Mouse (Mus musculus) embryonic facial prominence, embryonic 10.5 days (tissue): Measurements from ENCODE around the gene Ankib1. TPM values are rescaled to one million over a fixed set of nuclear protein-coding genes. Genes with fewer than 3 reads are reported as not detected.
"Not testable (repeated sequence)": the region's sequence is repeated elsewhere in the genome, so short reads cannot be mapped to it uniquely, and the experiment has no call there.

Experiments
- DNase-seq: peaks from one replicate; pipeline ENCODE4 v3.0.0-alpha.2; 2017; ENCODE audit warnings: low spot score
- H3K27ac ChIP-seq: fragments of 300-500 bp; sonication (generic); replicated peaks from 2 replicates; pipeline ENCODE4 v1.5.1; 2016; ENCODE audit warnings: mild to moderate bottlenecking
- H3K27me3 ChIP-seq: fragments of 300-500 bp; sonication (generic); replicated peaks from 2 replicates; pipeline ENCODE4 v1.6.1; 2016; ENCODE audit warnings: low read depth, mild to moderate bottlenecking; ENCODE audit not compliant: poor library complexity, severe bottlenecking
- H3K36me3 ChIP-seq: fragments of 300-500 bp; sonication (generic); replicated peaks from 2 replicates; pipeline ENCODE4 v1.6.1; 2016; ENCODE audit warnings: mild to moderate bottlenecking, moderate library complexity
- H3K4me1 ChIP-seq: fragments of 300-500 bp; sonication (generic); 2 replicates; pipeline ENCODE4 v1.6.1; 2016
- H3K4me3 ChIP-seq: fragments of 300-500 bp; sonication (generic); 2 replicates; pipeline ENCODE4 v1.5.1; 2016; ENCODE audit warnings: mild to moderate bottlenecking, moderate library complexity
- H3K9me3 ChIP-seq: fragments of 300-500 bp; sonication (generic); 2 replicates; pipeline ENCODE4 v1.6.1; 2016; ENCODE audit warnings: mild to moderate bottlenecking
- WGBS: fragments of 180-500 bp; shearing (Covaris S2); methylation state at CpG from one replicate; pipeline ENCODE4 v1.1.7; 2016; 5-methylcytosine and 5-hydroxymethylcytosine counted together
- polyA plus RNA-seq: library from polyadenylated mRNA; unstranded; fragments of >200 nt; fragmentation: Nextera tagmentation; extraction: Ambion mirVana; gene quantifications from 2 replicates; pipeline ENCODE4 v1.2.1, GENCODE M21; 2016

The Ankib1 gene
- polyA plus RNA-seq, 1 experiment from 2014 or later = 9.2 TPM

GRCm38 (mm10) chr5:3702180-3702579 lies 100.5 kb downstream of the Ankib1 start:
- Histone ChIP-seq H3K36me3 (peaks cover 60% of the 10 kb centered on the region), H3K27ac (no peak overlapping the region), H3K9me3 (no peaks in the 10 kb centered on the region), H3K27me3 (no peaks in the 10 kb centered on the region), H3K4me3 (no peak overlapping the region), H3K4me1 (no peaks in the 10 kb centered on the region)
- DNase-seq = no peak
- WGBS = 90% methylated on average over 4 of the region's 4 CpGs

GRCm38 (mm10) chr5:3700025-3700424 lies 102.7 kb downstream of the Ankib1 start:
- no peak overlapping the region for H3K4me3 ChIP-seq
- H3K27me3 ChIP-seq = no peaks in the 10 kb centered on the region
- peaks cover 70% of the 10 kb centered on the region for H3K36me3 ChIP-seq
- no peaks in the 10 kb centered on the region for H3K9me3 ChIP-seq
- H3K4me1 ChIP-seq = no peaks in the 10 kb centered on the region
- WGBS = 94% methylated on average over 5 of the region's 5 CpGs
- DNase-seq = no peak
- H3K27ac ChIP-seq = no peak overlapping the region

- no peaks in the 10 kb centered on the region for H3K9me3 ChIP-seq
- DNase-seq = no peak
- 82% methylated on average over 3 of the region's 3 CpGs for WGBS
- H3K4me1 ChIP-seq = no peaks in the 10 kb centered on the region
- H3K36me3 ChIP-seq = peaks cover 86% of the 10 kb centered on the region
- no peak overlapping the region for H3K4me3 ChIP-seq
- no peaks in the 10 kb centered on the region for H3K27me3 ChIP-seq
- no peak overlapping the region for H3K27ac ChIP-seq
Measured at GRCm38 (mm10) chr5:3696031-3696430, 106.7 kb downstream of the Ankib1 start.

GRCm38 (mm10) chr5:3695191-3695590 lies 107.5 kb downstream of the Ankib1 start:
- DNase-seq = no peak
- Histone ChIP-seq H3K4me3 (no peak overlapping the region), H3K4me1 (no peaks in the 10 kb centered on the region), H3K27ac (no peak overlapping the region), H3K27me3 (no peaks in the 10 kb centered on the region), H3K9me3 (no peaks in the 10 kb centered on the region), H3K36me3 (peaks cover 78% of the 10 kb centered on the region)
- 90% methylated on average over 4 of the region's 4 CpGs for WGBS

- no peaks in the 10 kb centered on the region for H3K9me3 ChIP-seq
- H3K27ac ChIP-seq = no peak overlapping the region
- no peak overlapping the region for H3K4me3 ChIP-seq
- H3K4me1 ChIP-seq = no peaks in the 10 kb centered on the region
- H3K36me3 ChIP-seq = peaks cover 83% of the 10 kb centered on the region
- 94% methylated on average over 9 of the region's 9 CpGs for WGBS
- DNase-seq = no peak
- H3K27me3 ChIP-seq = no peaks in the 10 kb centered on the region
Measured at GRCm38 (mm10) chr5:3692956-3693355, 109.8 kb downstream of the Ankib1 start.

- 93% methylated on average over 3 of the region's 3 CpGs for WGBS
- Histone ChIP-seq H3K9me3 (no peaks in the 10 kb centered on the region), H3K4me1 (no peaks in the 10 kb centered on the region), H3K4me3 (no peak overlapping the region), H3K36me3 (peaks cover 71% of the 10 kb centered on the region), H3K27me3 (no peaks in the 10 kb centered on the region), H3K27ac (no peak overlapping the region)
- DNase-seq = no peak
Measured at GRCm38 (mm10) chr5:3691283-3691682, 111.4 kb downstream of the Ankib1 start.

GRCm38 (mm10) chr5:3688298-3688697 lies 114.4 kb downstream of the Ankib1 start:
- Histone ChIP-seq H3K27ac (no peak overlapping the region), H3K4me1 (no peaks in the 10 kb centered on the region), H3K9me3 (no peaks in the 10 kb centered on the region), H3K4me3 (no peak overlapping the region), H3K36me3 (peaks cover 41% of the 10 kb centered on the region), H3K27me3 (no peaks in the 10 kb centered on the region)
- DNase-seq = no peak
- WGBS = 88% methylated on average over 8 of the region's 8 CpGs

GRCm38 (mm10) chr5:3669938-3670554 lies 132.7 kb downstream of the Ankib1 start:
- H3K9me3 ChIP-seq = no peaks in the 10 kb centered on the region
- no peaks in the 10 kb centered on the region for H3K27me3 ChIP-seq
- H3K27ac ChIP-seq = no peak overlapping the region
- DNase-seq = no peak
- no peak overlapping the region for H3K4me3 ChIP-seq
- H3K4me1 ChIP-seq = peaks cover 8% of the 10 kb centered on the region
- no peaks in the 10 kb centered on the region for H3K36me3 ChIP-seq
- WGBS = 95% methylated on average over 6 of the region's 6 CpGs

- 84% methylated on average over 12 of the region's 12 CpGs for WGBS
- Histone ChIP-seq H3K9me3 (no peaks in the 10 kb centered on the region), H3K27ac (no peak overlapping the region), H3K27me3 (no peaks in the 10 kb centered on the region), H3K4me3 (no peak overlapping the region), H3K4me1 (peaks cover 8% of the 10 kb centered on the region), H3K36me3 (no peaks in the 10 kb centered on the region)
- no peak for DNase-seq
Measured at GRCm38 (mm10) chr5:3666585-3666984, 136.1 kb downstream of the Ankib1 start.

GRCm38 (mm10) chr5:3665225-3665624 lies 137.5 kb downstream of the Ankib1 start:
- no peaks in the 10 kb centered on the region for H3K27me3 ChIP-seq
- no peaks in the 10 kb centered on the region for H3K36me3 ChIP-seq
- no peak for DNase-seq
- 92% methylated on average over 2 of the region's 2 CpGs for WGBS
- H3K4me1 ChIP-seq = peaks cover 8% of the 10 kb centered on the region
- no peak overlapping the region for H3K4me3 ChIP-seq
- no peak overlapping the region for H3K27ac ChIP-seq
- no peaks in the 10 kb centered on the region for H3K9me3 ChIP-seq

- H3K27ac ChIP-seq = no peak within 1 kb of the TSS
- H3K4me1 ChIP-seq = no peaks in the 10 kb centered on the region
- no peaks in the 10 kb centered on the region for H3K9me3 ChIP-seq
- H3K36me3 ChIP-seq = no peaks in the 10 kb centered on the region
- no peaks in the 10 kb centered on the region for H3K27me3 ChIP-seq
- no peak within 1 kb of the TSS for H3K4me3 ChIP-seq
- WGBS = 79% methylated on average over 5 of the region's 5 CpGs
- DNase-seq = no peak
Measured at GRCm38 (mm10) chr5:3657085-3657484, 145.6 kb downstream of the Ankib1 start, which contains the start of gene Gatad1. Gene Gatad1 (minus strand): TSS chr5:3657185.

- no peaks in the 10 kb centered on the region for H3K4me1 ChIP-seq
- no peaks in the 10 kb centered on the region for H3K9me3 ChIP-seq
- no peaks in the 10 kb centered on the region for H3K36me3 ChIP-seq
- no peaks in the 10 kb centered on the region for H3K27me3 ChIP-seq
- H3K4me3 ChIP-seq = no peak overlapping the region
- no peak for DNase-seq
- 91% methylated on average over 4 of the region's 4 CpGs for WGBS
- no peak overlapping the region for H3K27ac ChIP-seq
Measured at GRCm38 (mm10) chr5:3653801-3654200, 148.9 kb downstream of the Ankib1 start.

GRCm38 (mm10) chr5:3652903-3653575 lies 149.7 kb downstream of the Ankib1 start:
- H3K36me3 ChIP-seq, H3K27me3 ChIP-seq, H3K9me3 ChIP-seq, H3K4me1 ChIP-seq, DNase-seq, H3K4me3 ChIP-seq, H3K27ac ChIP-seq: not testable (repeated sequence)
- 95% methylated on average over 19 of the region's 25 CpGs for WGBS
